Mouse (Mus musculus) lung, adult 2 months (tissue): ENCODE results near the gene Epha5.

ENCODE experiments used
- CTCF ChIP-seq: fragments of 200-500 bp; IDR thresholded peaks from 2 replicates; pipeline ENCODE4 v1.5.1; 2011; ENCODE audit warnings: mild to moderate bottlenecking, low read length, control low read depth; ENCODE audit not compliant: insufficient read depth
- POLR2A ChIP-seq: fragments of 200-500 bp; IDR thresholded peaks from 2 replicates; pipeline ENCODE4 v1.6.1; 2011; ENCODE audit warnings: low read depth, mild to moderate bottlenecking, control low read depth, low read length, borderline replicate concordance; ENCODE audit errors: extremely low read depth

DNA sequence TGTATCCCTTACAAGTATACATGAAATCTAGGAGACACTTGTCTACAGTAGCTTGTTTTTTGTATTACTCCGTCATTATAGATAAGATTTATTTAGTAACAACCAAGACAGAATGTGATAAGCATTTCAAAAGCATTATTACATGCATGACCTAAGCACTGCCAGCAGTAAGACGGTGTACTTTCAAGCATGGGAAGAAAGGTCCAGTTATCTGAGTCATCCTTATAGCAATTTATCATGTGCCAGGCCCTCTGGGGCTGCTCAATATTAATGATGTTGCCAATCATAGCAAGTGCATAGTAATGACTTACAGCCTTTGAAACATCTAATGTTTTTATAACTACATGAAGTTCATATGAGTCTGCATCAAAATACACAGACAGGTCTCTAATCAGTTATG lies 36.7 kb upstream of the Epha5 start:
- TF ChIP-seq CTCF (no peak), POLR2A (no peak)
